ENCODE assay signal across 12 mouse cellular contexts in the genomic region with DNA sequence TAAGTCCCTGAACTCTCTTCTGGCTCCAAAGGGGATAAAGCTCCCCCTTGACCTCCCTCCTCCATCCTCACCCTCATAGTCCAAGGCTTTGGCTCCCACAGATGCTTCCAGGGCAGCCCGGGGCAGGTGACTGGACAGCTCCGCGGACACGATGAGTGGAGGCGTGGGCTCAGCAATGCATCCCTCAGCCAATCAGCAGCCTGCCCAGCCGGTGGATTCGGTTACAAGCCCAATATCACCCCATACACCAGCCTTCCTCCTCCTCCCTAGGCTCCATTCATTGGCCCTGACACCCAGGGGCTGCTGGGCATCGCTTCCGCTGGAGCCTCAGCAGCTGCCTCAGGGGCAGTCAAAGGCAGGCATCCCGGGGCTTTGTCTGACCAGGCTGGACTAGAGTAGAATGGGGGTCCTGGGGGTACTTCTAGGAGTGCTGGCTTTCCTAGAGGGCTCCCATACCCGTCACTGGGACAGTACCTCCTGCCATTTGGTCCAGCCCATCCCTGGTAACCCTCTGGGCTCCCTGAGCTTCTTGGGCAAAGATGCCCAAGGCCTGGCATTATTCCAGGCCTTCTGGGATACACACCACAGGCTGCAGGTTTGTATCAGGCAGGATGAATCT. TPM values are rescaled to one million over a fixed set of nuclear protein-coding genes. Genes with fewer than 3 reads are reported as not detected.
DNase-seq lines count a peak whose midpoint lies in the region; ATAC-seq and TF ChIP-seq lines count a peak whose summit lies in the region.
"Had no signal": no experiment of that assay in that cellular context is flagged by ENCODE, and none has a peak within 500 bp of the region (broad histone marks: within the 10 kb centered on the region; RNA-seq: fewer than 3 reads in every experiment).

Gene Pla2g3 (plus strand): TSS at position 333 of the 619 bp plus-strand sequence.

- H3K27ac ChIP-seq in hindbrain, embryonic 11.5 days (ENCODE audit: low read depth, low read length): no peak within 1 kb of the TSS
- no peak within 1 kb of the TSS for H3K27ac ChIP-seq in hindbrain, embryonic 14.5 days
- H3K27ac ChIP-seq in lung, postnatal 0 days (ENCODE audit: low read length): no peak within 1 kb of the TSS
- no peak within 1 kb of the TSS for H3K27ac ChIP-seq in neural tube, embryonic 14.5 days (ENCODE audit: low read depth, low read length)
- H3K27ac ChIP-seq: heart, embryonic 13.5 days; limb, embryonic 15.5 days had no signal

- H3K36me3 ChIP-seq in hindbrain, embryonic 11.5 days (ENCODE audit: control insufficient read depth, insufficient read depth, low read length): no peaks in the 10 kb centered on the region
- no peaks in the 10 kb centered on the region for H3K36me3 ChIP-seq in hindbrain, embryonic 14.5 days (replicated peaks; ENCODE audit: control insufficient read depth, insufficient read depth)
- H3K36me3 ChIP-seq in lung, postnatal 0 days (ENCODE audit: insufficient read depth, low read length): no peaks in the 10 kb centered on the region
- no peaks in the 10 kb centered on the region for H3K36me3 ChIP-seq in neural tube, embryonic 14.5 days (ENCODE audit: control insufficient read depth, insufficient read depth, low read length)
- H3K36me3 ChIP-seq: heart, embryonic 13.5 days; limb, embryonic 15.5 days had no signal

- no peaks in the 10 kb centered on the region for H3K27me3 ChIP-seq in hindbrain, embryonic 11.5 days (ENCODE audit: control insufficient read depth, insufficient read depth, low read length)
- no peaks in the 10 kb centered on the region for H3K27me3 ChIP-seq in hindbrain, embryonic 14.5 days (ENCODE audit: control insufficient read depth, insufficient read depth, low read length)
- no peaks in the 10 kb centered on the region for H3K27me3 ChIP-seq in lung, postnatal 0 days (replicated peaks; ENCODE audit: insufficient read depth, low read length)
- H3K27me3 ChIP-seq in neural tube, embryonic 14.5 days (ENCODE audit: control insufficient read depth, insufficient read depth, low read length): no peaks in the 10 kb centered on the region
- H3K27me3 ChIP-seq: limb, embryonic 15.5 days had no signal

- H3K9me3 ChIP-seq in hindbrain, embryonic 11.5 days (ENCODE audit: control insufficient read depth, low read length): no peaks in the 10 kb centered on the region
- H3K9me3 ChIP-seq in hindbrain, embryonic 14.5 days (ENCODE audit: control insufficient read depth, low read length): no peaks in the 10 kb centered on the region
- H3K9me3 ChIP-seq in lung, postnatal 0 days (ENCODE audit: low read length): no peaks in the 10 kb centered on the region
- H3K9me3 ChIP-seq in neural tube, embryonic 14.5 days (ENCODE audit: control insufficient read depth, low read length): no peaks in the 10 kb centered on the region
- H3K9me3 ChIP-seq: heart, embryonic 13.5 days; limb, embryonic 15.5 days had no signal

- whole genome bisulfite sequencing in hindbrain, embryonic 11.5 days: 27% methylated on average over 11 of the region's 11 CpGs
- WGBS in hindbrain, embryonic 14.5 days: 30% methylated on average over 11 of the region's 11 CpGs
- WGBS in lung, postnatal 0 days: 19% methylated on average over 11 of the region's 11 CpGs
- 23% methylated on average over 11 of the region's 11 CpGs for WGBS in neural tube, embryonic 14.5 days

- H3K9ac ChIP-seq in hindbrain, embryonic 11.5 days (ENCODE audit: low read depth, low read length): no peak within 1 kb of the TSS
- no peak within 1 kb of the TSS for H3K9ac ChIP-seq in hindbrain, embryonic 14.5 days
- no peak within 1 kb of the TSS for H3K9ac ChIP-seq in lung, postnatal 0 days (replicated peaks; ENCODE audit: low read depth)
- peak within 1 kb of the TSS; percentile 34; the same call in 1 of the 2 replicates for H3K9ac ChIP-seq in neural tube, embryonic 14.5 days (replicated peaks; ENCODE audit: low read depth, low read length)
- H3K9ac ChIP-seq: heart, embryonic 13.5 days; limb, embryonic 15.5 days had no signal

- ATAC-seq in hindbrain, embryonic 11.5 days (ENCODE audit: low FRiP score): no peak
- ATAC-seq in hindbrain, embryonic 14.5 days (ENCODE audit: low FRiP score): no peak
- ATAC-seq in lung, postnatal 0 days: 0 out of 2 replicates have a peak, but pooled peaks have one; percentile 25
- ATAC-seq in neural tube, embryonic 14.5 days (ENCODE audit: low read depth): no peak

- H3K4me3 ChIP-seq in hindbrain, embryonic 11.5 days (ENCODE audit: low read depth, low read length): no peak within 1 kb of the TSS
- no peak within 1 kb of the TSS for H3K4me3 ChIP-seq in hindbrain, embryonic 14.5 days (replicated peaks; ENCODE audit: low read length)
- no peak within 1 kb of the TSS for H3K4me3 ChIP-seq in lung, postnatal 0 days (ENCODE audit: low read depth, low read length)
- H3K4me3 ChIP-seq in neural tube, embryonic 14.5 days (ENCODE audit: low read depth, low read length): no peak within 1 kb of the TSS
- H3K4me3 ChIP-seq: heart, embryonic 13.5 days; limb, embryonic 15.5 days had no signal

- H3K4me1 ChIP-seq in hindbrain, embryonic 11.5 days (replicated peaks; ENCODE audit: control insufficient read depth, insufficient read depth, low read length): no peaks in the 10 kb centered on the region
- peaks cover 5% of the 10 kb centered on the region; the same call in 1 of the 2 replicates for H3K4me1 ChIP-seq in hindbrain, embryonic 14.5 days (replicated peaks; ENCODE audit: control insufficient read depth, insufficient read depth, low read length)
- H3K4me1 ChIP-seq in lung, postnatal 0 days (ENCODE audit: insufficient read depth, low read depth, low read length): no peaks in the 10 kb centered on the region
- no peaks in the 10 kb centered on the region for H3K4me1 ChIP-seq in neural tube, embryonic 14.5 days (ENCODE audit: control insufficient read depth, insufficient read depth, low read length)

- no peak for TF ChIP-seq CTCF in lung, postnatal 0 days (IDR thresholded peaks at IDR 0.05)

- DNase-seq in hindbrain, embryonic 11.5 days (ENCODE audit: low spot score): peak; percentile 5
- DNase-seq in hindbrain, embryonic 14.5 days (ENCODE audit: low spot score): no peak
- no peak for DNase-seq in lung, postnatal 0 days (ENCODE audit: low spot score)
- no peak for DNase-seq in lung, postnatal 14 days
- DNase-seq in embryo, embryonic 9.5 days (ENCODE audit: extremely low spot score): peak; percentile 41
- DNase-seq in spleen, postnatal 10 days (ENCODE audit: low spot score in 2 of 2): no peak
- no peak for DNase-seq in urinary bladder, postnatal 10 days (ENCODE audit: low spot score)
- DNase-seq: kidney, adult 2 months; right cerebral cortex, postnatal 14 days had no signal

- no peak for TF ChIP-seq EP300 in lung, postnatal 0 days (IDR thresholded peaks at IDR 0.05)

- no peak within 1 kb of the TSS for H3K4me2 ChIP-seq in hindbrain, embryonic 11.5 days (replicated peaks; ENCODE audit: low read depth, low read length)
- H3K4me2 ChIP-seq in hindbrain, embryonic 14.5 days (replicated peaks): no peak within 1 kb of the TSS
- H3K4me2 ChIP-seq in lung, postnatal 0 days (replicated peaks; ENCODE audit: low read depth, low read length): no peak within 1 kb of the TSS
- H3K4me2 ChIP-seq in neural tube, embryonic 14.5 days (ENCODE audit: low read depth, low read length): no peak within 1 kb of the TSS
- H3K4me2 ChIP-seq: heart, embryonic 13.5 days; limb, embryonic 15.5 days had no signal

RNA-seq across cellular contexts. Expression of gene Pla2g3, which starts in this region (rescaled TPM):
- 0.60 and 0.86 TPM in 2 replicates for polyA plus RNA-seq in hindbrain, embryonic 11.5 days (2014; fragmentation: Nextera tagmentation; extraction: Ambion mirVana)
- polyA plus RNA-seq in hindbrain, embryonic 14.5 days (2014; fragmentation: Nextera tagmentation; extraction: Ambion mirVana): 0.67 and 0.81 TPM in 2 replicates
- polyA plus RNA-seq in lung, postnatal 0 days (2015; fragmentation: Nextera tagmentation; extraction: Ambion mirVana): 0.29 and 0.30 TPM in 2 replicates
- 0.97 and 2.2 TPM in 2 replicates for polyA plus RNA-seq in neural tube, embryonic 14.5 days (2014; fragmentation: Nextera tagmentation; extraction: Ambion mirVana)

Comparison
In these comparisons a context has a peak if more than half of its experiments do, and no peak if none do; other contexts are left out.
1. Peak in DNase-seq in hindbrain, embryonic 11.5 days; RNA of the gene not detected or under 1 TPM.
2. Peak in ATAC-seq in lung, postnatal 0 days; RNA of the gene not detected or under 1 TPM.